Mouse (Mus musculus) liver, adult 2 months (tissue): ENCODE data around the gene Echdc1.

Experiments used
- CTCF ChIP-seq: fragments of 200-500 bp; IDR thresholded peaks from 2 replicates; pipeline ENCODE4 v1.5.1; 2011; ENCODE audit warnings: low read depth, low read length, control low read depth
- POLR2A ChIP-seq: fragments of 200-500 bp; IDR thresholded peaks from 2 replicates; pipeline ENCODE4 v1.6.1; 2011; ENCODE audit warnings: low read length, control low read depth; ENCODE audit not compliant: insufficient read depth; ENCODE audit errors: extremely low read depth

GRCm38 (mm10) chr10:29344232-29344631 is 31.3 kb downstream of the Echdc1 start:
- TF ChIP-seq CTCF (no peak), POLR2A (no peak)
